Mouse (Mus musculus) midbrain, embryonic 15.5 days (tissue): ENCODE results near the gene Ctsz. TPM values are rescaled to one million over a fixed set of nuclear protein-coding genes. Genes with fewer than 3 reads are reported as not detected.

Source experiments
- polyA plus RNA-seq: library from polyadenylated mRNA; unstranded; fragments of >200 nt; fragmentation: Nextera tagmentation; extraction: Ambion mirVana; gene quantifications from 2 replicates; pipeline ENCODE4 v1.2.1, GENCODE M21; 2015

Ctsz gene
- polyA plus RNA-seq, 1 experiment from 2014 or later = 63.8 TPM

Other genes with a start within 250 kb of the Ctsz start
- 1,362 and 1,368 TPM in 2 replicates for gene Gnas, start 154.7 kb downstream of the Ctsz start, polyA plus RNA-seq
- 8.2 and 16.1 TPM in 2 replicates for gene Gm20721, start 92.3 kb downstream of the Ctsz start, polyA plus RNA-seq
- gene Nelfcd, start 23.2 kb downstream of the Ctsz start, polyA plus RNA-seq = 114 and 118 TPM in 2 replicates
- 0.50 and 0.79 TPM in 2 replicates for gene Tubb1, start 11.7 kb upstream of the Ctsz start, polyA plus RNA-seq
- 656 and 712 TPM in 2 replicates for gene Atp5e, start 25.1 kb upstream of the Ctsz start, polyA plus RNA-seq
- gene Prelid3b, start 34.0 kb upstream of the Ctsz start, polyA plus RNA-seq = 108 and 113 TPM in 2 replicates
- gene Zfp831, start 204.5 kb upstream of the Ctsz start, polyA plus RNA-seq = not detected in 2 replicates